Mouse (Mus musculus): ENCODE measurements around the gene Olfr592. TPM values are rescaled to one million over a fixed set of nuclear protein-coding genes. Genes with fewer than 3 reads are reported as not detected.
"Not testable (repeated sequence)": the region's sequence is repeated elsewhere in the genome, so short reads cannot be mapped to it uniquely, and the experiment has no call there.

Olfr592 gene
- not detected for total RNA-seq (2021)
- long read RNA-seq, experiment 1 = 0 reads
- long read RNA-seq, experiment 2 = 0 reads

- intact Hi-C loops (cut with DNase I); DNase-seq: not testable (repeated sequence)
Observed at GRCm38 (mm10) chr7:103184503-103184902, at the start of gene Olfr592. Olfr592 (plus strand) TSS chr7:103184803.

DNA sequence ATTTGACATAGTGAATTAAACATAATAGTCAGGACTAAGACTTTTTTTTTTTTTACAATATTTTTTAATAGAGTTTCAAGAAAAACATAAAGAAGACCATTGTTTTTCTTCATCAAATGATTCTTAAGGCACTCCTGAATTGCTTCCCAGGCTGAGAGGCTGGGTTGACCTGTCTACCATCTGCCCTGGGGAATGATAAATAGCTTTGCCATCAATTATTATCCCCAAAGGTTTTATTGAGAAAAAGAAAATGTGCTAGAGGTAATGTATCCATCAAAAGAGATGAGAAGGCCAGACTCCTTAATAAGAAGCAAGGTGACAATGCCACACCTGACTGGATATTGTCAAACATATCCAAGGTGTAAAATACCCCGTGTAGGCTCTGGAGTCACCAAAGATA lies 44.0 kb upstream of the Olfr592 start, which contains the start of gene Olfr588-ps1:
TSS of gene Olfr588-ps1 (plus strand) at position 301 of the 400 bp plus-strand sequence.
- no peak for DNase-seq
- intact Hi-C loops (cut with DNase I) = no loop called here

- DNase-seq = no peak
- intact Hi-C loops (cut with DNase I) = no loop called here
Observed at GRCm38 (mm10) chr7:103156256-103156655, 28.3 kb upstream of the Olfr592 start, which contains the start of gene Olfr589. Olfr589 (minus strand) TSS chr7:103156356.

GRCm38 (mm10) chr7:103169697-103170096 lies 14.9 kb upstream of the Olfr592 start:
- no peak for DNase-seq
- intact Hi-C loops (cut with DNase I) = no loop called here

DNA sequence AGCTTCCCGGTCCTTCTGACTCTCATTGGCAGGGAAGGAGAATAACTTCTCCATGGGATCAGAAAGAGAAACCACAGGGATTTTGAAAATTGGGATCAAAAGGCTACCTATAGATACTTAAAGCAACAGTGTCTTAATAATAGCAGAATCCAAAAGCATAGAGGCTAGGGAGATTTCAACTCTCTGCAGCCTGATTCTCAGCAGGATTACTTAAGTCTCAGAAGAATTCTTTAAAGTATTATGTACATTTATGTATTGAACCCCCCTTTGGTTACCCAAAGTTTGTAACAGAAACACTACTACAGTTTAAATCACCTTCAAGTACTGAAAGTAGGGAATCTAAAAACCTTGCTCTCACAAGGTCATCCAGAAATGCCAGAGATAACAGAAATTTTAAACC lies 6.4 kb upstream of the Olfr592 start, which contains the start of gene Olfr591:
TSS of gene Olfr591 (minus strand) at position 101 of the 400 bp plus-strand sequence.
- intact Hi-C loops (cut with DNase I) = no loop called here
- DNase-seq = no peak

- DNase-seq = no peak
- intact Hi-C loops (cut with DNase I) = no loop called here
Observed at GRCm38 (mm10) chr7:103211562-103211961, 27.0 kb downstream of the Olfr592 start, which contains the start of gene Olfr593. Olfr593 (plus strand) TSS chr7:103211862.

- DNase-seq; intact Hi-C loops (cut with DNase I): not testable (repeated sequence)
Observed at GRCm38 (mm10) chr7:103212050-103212449, 27.4 kb downstream of the Olfr592 start.

- DNase-seq = no peak
- intact Hi-C loops (cut with DNase I) = no loop called here
Observed at GRCm38 (mm10) chr7:103216696-103217095, 32.1 kb downstream of the Olfr592 start, which contains the start of gene Olfr594. Olfr594 (plus strand) TSS chr7:103216996.

Other genes with a start within 250 kb of the Olfr592 start
- gene Olfr573-ps1, start 242.2 kb upstream of the Olfr592 start, total RNA-seq (2021) = not detected
- not detected for gene Olfr574, start 236.3 kb upstream of the Olfr592 start, total RNA-seq (2021)
- gene Olfr575, start 226.0 kb upstream of the Olfr592 start, total RNA-seq (2021) = not detected
- not detected for gene Olfr576, start 222.1 kb upstream of the Olfr592 start, total RNA-seq (2021)
- gene Olfr577, start 208.9 kb upstream of the Olfr592 start, total RNA-seq (2021) = not detected
- not detected for gene Olfr578, start 195.5 kb upstream of the Olfr592 start, total RNA-seq (2021)
- not detected for gene Olfr582, start 146.8 kb upstream of the Olfr592 start, total RNA-seq (2021)
- gene Olfr583, start 133.5 kb upstream of the Olfr592 start, total RNA-seq (2021) = not detected
- not detected for gene Olfr584, start 102.9 kb upstream of the Olfr592 start, total RNA-seq (2021)
- gene Olfr585, start 87.1 kb upstream of the Olfr592 start, total RNA-seq (2021) = not detected
- not detected for gene Olfr586, start 59.2 kb upstream of the Olfr592 start, total RNA-seq (2021)
- not detected for gene Olfr588-ps1, start 43.9 kb upstream of the Olfr592 start, total RNA-seq (2021)
- gene Olfr589, start 28.4 kb upstream of the Olfr592 start, total RNA-seq (2021) = not detected
- not detected for gene Olfr591, start 6.5 kb upstream of the Olfr592 start, total RNA-seq (2021)
- gene Olfr593, start 27.1 kb downstream of the Olfr592 start, total RNA-seq (2021) = not detected
- gene Olfr594, start 32.2 kb downstream of the Olfr592 start, total RNA-seq (2021) = not detected
- not detected for gene Usp17ld, start 67.7 kb downstream of the Olfr592 start, total RNA-seq (2021)
- not detected for gene Olfr596, start 120.8 kb downstream of the Olfr592 start, total RNA-seq (2021)
- gene Olfr597, start 131.5 kb downstream of the Olfr592 start, total RNA-seq (2021) = not detected
- not detected for gene Olfr598, start 138.8 kb downstream of the Olfr592 start, total RNA-seq (2021)
- gene Olfr599, start 151.1 kb downstream of the Olfr592 start, total RNA-seq (2021) = not detected
- gene Olfr600, start 164.9 kb downstream of the Olfr592 start, total RNA-seq (2021) = not detected
- gene Olfr601, start 177.9 kb downstream of the Olfr592 start, total RNA-seq (2021) = not detected
- not detected for gene Olfr603, start 201.4 kb downstream of the Olfr592 start, total RNA-seq (2021)
- gene Usp17lc, start 230.3 kb downstream of the Olfr592 start, total RNA-seq (2021) = not detected

All from gastrocnemius, postnatal 36 days (tissue).